Mouse (Mus musculus) hindbrain, embryonic 13.5 days (tissue): Measurements from ENCODE around the gene Ptprf. TPM values are rescaled to one million over a fixed set of nuclear protein-coding genes. Genes with fewer than 3 reads are reported as not detected.
A peak's percentile ranks its signal among the peaks of the same experiment; 100 is the strongest.

ENCODE experiments used
- ATAC-seq: fragments of 200-750 bp; cut with Nextera tagmentation; 2 replicates; pipeline ENCODE4 v1.8.0; 2017; ENCODE audit warnings: moderate TSS enrichment; ENCODE audit not compliant: low FRiP score
- H3K27ac ChIP-seq: fragments of 300-500 bp; sonication (generic); 2 replicates; pipeline ENCODE4 v1.5.1; 2015; ENCODE audit warnings: inconsistent platforms, mild to moderate bottlenecking, moderate library complexity
- H3K27me3 ChIP-seq: fragments of 300-500 bp; sonication (generic); 2 replicates; pipeline ENCODE4 v1.6.1; 2015; ENCODE audit warnings: mild to moderate bottlenecking, inconsistent platforms
- H3K36me3 ChIP-seq: fragments of 300-500 bp; sonication (generic); 2 replicates; pipeline ENCODE4 v1.6.1; 2015; ENCODE audit warnings: mild to moderate bottlenecking, inconsistent platforms
- H3K4me1 ChIP-seq: fragments of 300-500 bp; sonication (generic); replicated peaks from 2 replicates; pipeline ENCODE4 v1.6.1; 2015; ENCODE audit warnings: inconsistent platforms
- H3K4me2 ChIP-seq: fragments of 300-500 bp; sonication (generic); 2 replicates; pipeline ENCODE4 v1.6.1; 2015; ENCODE audit warnings: inconsistent platforms, mild to moderate bottlenecking, moderate library complexity
- H3K4me3 ChIP-seq: fragments of 300-500 bp; sonication (generic); 2 replicates; pipeline ENCODE4 v1.5.1; 2015; ENCODE audit warnings: mild to moderate bottlenecking, inconsistent platforms
- H3K9ac ChIP-seq: fragments of 300-500 bp; sonication (generic); 2 replicates; pipeline ENCODE4 v1.6.1; 2015; ENCODE audit warnings: mild to moderate bottlenecking, inconsistent platforms
- H3K9me3 ChIP-seq: fragments of 300-500 bp; sonication (generic); 2 replicates; pipeline ENCODE4 v1.6.1; 2016; ENCODE audit warnings: inconsistent platforms
- WGBS: fragments of 180-500 bp; shearing (Covaris S2); methylation state at CpG from one replicate; pipeline ENCODE4 v1.1.7; 2015; 5-methylcytosine and 5-hydroxymethylcytosine counted together
- microRNA-seq: library from miRNA; unstranded; fragments of <30 nt; microRNA quantifications from one replicate; pipeline ENCODE4, GENCODE M21; 2016
- polyA plus RNA-seq: library from polyadenylated mRNA; unstranded; fragments of >200 nt; fragmentation: Nextera tagmentation; extraction: Ambion mirVana; gene quantifications from 2 replicates; pipeline ENCODE4 v1.2.1, GENCODE M21; 2015

The Ptprf gene
- polyA plus RNA-seq, 1 experiment from 2014 or later = 79.7 TPM

GRCm38 (mm10) chr4:118179467-118180300 is 111.5 kb downstream of the Ptprf start, which contains the start of gene Kdm4a:
Kdm4a (minus strand) TSS chr4:118180043.
- peak; percentile 100 for ATAC-seq
- H3K27me3 ChIP-seq = no peaks in the 10 kb centered on the region
- peaks cover 20% of the 10 kb centered on the region for H3K4me1 ChIP-seq
- peak within 1 kb of the TSS; percentile 75 for H3K4me2 ChIP-seq
- H3K36me3 ChIP-seq = peaks cover 27% of the 10 kb centered on the region
- H3K27ac ChIP-seq = peak within 1 kb of the TSS; percentile 98
- peak within 1 kb of the TSS; percentile 86 for H3K9ac ChIP-seq
- H3K9me3 ChIP-seq = no peaks in the 10 kb centered on the region
- WGBS = under 1% methylated on average over 38 of the region's 38 CpGs
- peak within 1 kb of the TSS; percentile 69 for H3K4me3 ChIP-seq

GRCm38 (mm10) chr4:118178952-118179466 is 112.2 kb downstream of the Ptprf start:
- peaks cover 34% of the 10 kb centered on the region for H3K36me3 ChIP-seq
- H3K9ac ChIP-seq = peak overlapping the region; percentile 86
- no peaks in the 10 kb centered on the region for H3K9me3 ChIP-seq
- 2% methylated on average over 12 of the region's 12 CpGs for WGBS
- ATAC-seq = no peak
- H3K27ac ChIP-seq = peak overlapping the region; percentile 98
- H3K4me2 ChIP-seq = peak overlapping the region; percentile 75
- peaks cover 20% of the 10 kb centered on the region for H3K4me1 ChIP-seq
- no peaks in the 10 kb centered on the region for H3K27me3 ChIP-seq
- H3K4me3 ChIP-seq = peak overlapping the region; percentile 69

- Histone ChIP-seq H3K9me3 (no peaks in the 10 kb centered on the region), H3K27me3 (no peaks in the 10 kb centered on the region), H3K27ac (no peak overlapping the region), H3K36me3 (peaks cover 99% of the 10 kb centered on the region), H3K4me1 (no peaks in the 10 kb centered on the region), H3K4me2 (no peak overlapping the region), H3K4me3 (no peak overlapping the region), H3K9ac (no peak overlapping the region)
- ATAC-seq = no peak
- 93% methylated on average over 12 of the region's 12 CpGs for WGBS
Measured at GRCm38 (mm10) chr4:118172461-118172860, 118.7 kb downstream of the Ptprf start.

- Histone ChIP-seq H3K36me3 (peaks cover 100% of the 10 kb centered on the region), H3K9me3 (no peaks in the 10 kb centered on the region), H3K4me2 (no peak overlapping the region), H3K27ac (no peak overlapping the region), H3K27me3 (no peaks in the 10 kb centered on the region), H3K4me3 (no peak overlapping the region), H3K4me1 (no peaks in the 10 kb centered on the region), H3K9ac (no peak overlapping the region)
- ATAC-seq = no peak
- 85% methylated on average over 9 of the region's 9 CpGs for WGBS
Measured at GRCm38 (mm10) chr4:118171006-118171405, 120.2 kb downstream of the Ptprf start.

- Histone ChIP-seq H3K27ac (no peak overlapping the region), H3K9me3 (no peaks in the 10 kb centered on the region), H3K4me1 (no peaks in the 10 kb centered on the region), H3K36me3 (peaks cover 94% of the 10 kb centered on the region), H3K4me3 (no peak overlapping the region), H3K4me2 (no peak overlapping the region), H3K9ac (no peak overlapping the region), H3K27me3 (no peaks in the 10 kb centered on the region)
- ATAC-seq = no peak
- 97% methylated on average over 12 of the region's 12 CpGs for WGBS
Measured at GRCm38 (mm10) chr4:118162123-118162522, 129.1 kb downstream of the Ptprf start.

Small RNAs within 50 kb of the gene (microRNA-seq; reads per million reads assigned to microRNA genes)
- gene Mir7226 = 4.4 reads per million, percentile 13 among the genes with 10 or more reads in this experiment

Other genes starting within 250 kb of the Ptprf start
- gene St3gal3, start 156.5 kb downstream of the Ptprf start, polyA plus RNA-seq = 10.5 and 10.8 TPM in 2 replicates
- 52.0 and 55.1 TPM in 2 replicates for gene Kdm4a, start 111.4 kb downstream of the Ptprf start, polyA plus RNA-seq
- 10.6 and 10.9 TPM in 2 replicates for gene Szt2, start 117.9 kb upstream of the Ptprf start, polyA plus RNA-seq
- 118 and 124 TPM in 2 replicates for gene Med8, start 117.9 kb upstream of the Ptprf start, polyA plus RNA-seq
- gene Elovl1, start 136.7 kb upstream of the Ptprf start, polyA plus RNA-seq = 32.9 and 33.3 TPM in 2 replicates
- gene Cdc20, start 145.9 kb upstream of the Ptprf start, polyA plus RNA-seq = 56.1 and 66.8 TPM in 2 replicates
- gene Mpl, start 166.1 kb upstream of the Ptprf start, polyA plus RNA-seq = 0.26 and 0.32 TPM in 2 replicates
- gene Tie1, start 198.7 kb upstream of the Ptprf start, polyA plus RNA-seq = 17.7 and 18.7 TPM in 2 replicates
- not detected in 2 replicates for gene 2610528J11Rik, start 235.6 kb upstream of the Ptprf start, polyA plus RNA-seq